Mouse (Mus musculus) testis, adult 2 months (tissue): ENCODE data around the gene Bcl2.

Source experiments
- CTCF ChIP-seq: fragments of 200-500 bp; IDR thresholded peaks from 2 replicates; pipeline ENCODE4 v1.5.1; 2012; ENCODE audit warnings: low read depth, mild to moderate bottlenecking, inconsistent platforms, low read length, moderate library complexity; ENCODE audit not compliant: control insufficient read depth, insufficient read depth, insufficient replicate concordance
- POLR2A ChIP-seq: fragments of 200-500 bp; IDR thresholded peaks from 2 replicates; pipeline ENCODE4 v1.6.1; 2012; ENCODE audit warnings: low read depth, mild to moderate bottlenecking, inconsistent platforms, low read length, moderate library complexity; ENCODE audit not compliant: control insufficient read depth

- TF ChIP-seq POLR2A: no peak
- no peak for TF ChIP-seq CTCF
Observed at GRCm38 (mm10) chr1:106637705-106638104, 76.4 kb downstream of the Bcl2 start.
